Mouse (Mus musculus) embryonic facial prominence, embryonic 12.5 days (tissue): ENCODE measurements around the gene Ppig. TPM values are rescaled to one million over a fixed set of nuclear protein-coding genes. Genes with fewer than 3 reads are reported as not detected.
"Not testable (repeated sequence)": the region's sequence is repeated elsewhere in the genome, so short reads cannot be mapped to it uniquely, and the experiment has no call there.

Experiments
- ATAC-seq: fragments of 200-750 bp; cut with Nextera tagmentation; 2 replicates; pipeline ENCODE4 v1.8.0; 2017; ENCODE audit not compliant: insufficient number of reproducible peaks, insufficient read depth, low FRiP score, low TSS enrichment
- H3K27ac ChIP-seq: fragments of 300-500 bp; sonication (generic); 2 replicates; pipeline ENCODE4 v1.5.1; 2016; ENCODE audit warnings: mild to moderate bottlenecking
- H3K27me3 ChIP-seq: fragments of 300-500 bp; sonication (generic); 2 replicates; pipeline ENCODE4 v1.6.1; 2016; ENCODE audit warnings: mild to moderate bottlenecking, moderate library complexity
- H3K36me3 ChIP-seq: fragments of 300-500 bp; sonication (generic); 2 replicates; pipeline ENCODE4 v1.6.1; 2016; ENCODE audit warnings: mild to moderate bottlenecking
- H3K4me1 ChIP-seq: fragments of 300-500 bp; sonication (generic); 2 replicates; pipeline ENCODE4 v1.6.1; 2016
- H3K4me2 ChIP-seq: fragments of 300-500 bp; sonication (generic); replicated peaks from 2 replicates; pipeline ENCODE4 v1.6.1; 2016; ENCODE audit warnings: mild to moderate bottlenecking, moderate library complexity
- H3K4me3 ChIP-seq: fragments of 300-500 bp; sonication (generic); 2 replicates; pipeline ENCODE4 v1.5.1; 2016; ENCODE audit warnings: mild to moderate bottlenecking
- H3K9ac ChIP-seq: fragments of 300-500 bp; sonication (generic); 2 replicates; pipeline ENCODE4 v1.6.1; 2016; ENCODE audit warnings: mild to moderate bottlenecking, moderate library complexity
- H3K9me3 ChIP-seq: fragments of 300-500 bp; sonication (generic); 2 replicates; pipeline ENCODE4 v1.6.1; 2016; ENCODE audit warnings: mild to moderate bottlenecking, moderate library complexity
- WGBS: fragments of 180-500 bp; shearing (Covaris S2); methylation state at CpG from one replicate; pipeline ENCODE4 v1.1.7; 2016; 5-methylcytosine and 5-hydroxymethylcytosine counted together
- polyA plus RNA-seq: library from polyadenylated mRNA; unstranded; fragments of >200 nt; fragmentation: Nextera tagmentation; extraction: Ambion mirVana; gene quantifications from 2 replicates; pipeline ENCODE4 v1.2.1, GENCODE M21; 2016

Ppig gene
- polyA plus RNA-seq, result 172 and 185 TPM in 2 replicates

DNA sequence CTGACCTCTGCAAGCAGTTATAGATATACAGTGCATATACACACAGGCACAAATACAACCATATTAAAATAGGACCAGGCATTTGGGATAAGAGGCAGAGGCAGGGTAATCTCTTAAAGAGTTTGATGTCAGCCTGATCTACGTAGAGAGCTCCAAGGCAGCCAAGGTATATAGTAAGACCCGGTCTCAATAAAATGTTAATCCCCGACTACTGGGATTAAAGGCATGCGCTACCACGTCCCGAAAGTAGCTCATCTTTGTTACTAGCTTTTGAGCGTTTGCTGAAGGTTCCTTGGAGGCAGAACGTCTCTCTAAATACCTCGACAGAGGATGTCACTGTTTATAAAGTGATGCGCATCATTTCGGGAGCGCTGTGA, at the start of gene Ppig:
Gene Ppig, plus strand, starts transcription at position 273 of the 377 bp plus-strand sequence.
- H3K9me3 ChIP-seq, result no peaks in the 10 kb centered on the region
- peak within 1 kb of the TSS; percentile 66 for H3K4me2 ChIP-seq
- H3K4me1 ChIP-seq, result peaks cover 7% of the 10 kb centered on the region; the same call in 1 of the 2 replicates
- peaks cover 6% of the 10 kb centered on the region; the same call in 1 of the 2 replicates for H3K27me3 ChIP-seq
- peak; percentile 25; the same call in 1 of the 2 replicates for ATAC-seq
- peak within 1 kb of the TSS; percentile 84 for H3K9ac ChIP-seq
- no peaks in the 10 kb centered on the region for H3K36me3 ChIP-seq
- H3K4me3 ChIP-seq, result peak within 1 kb of the TSS; percentile 85
- peak within 1 kb of the TSS; percentile 90 for H3K27ac ChIP-seq
- 6% methylated on average over 12 of the region's 12 CpGs for WGBS

DNA sequence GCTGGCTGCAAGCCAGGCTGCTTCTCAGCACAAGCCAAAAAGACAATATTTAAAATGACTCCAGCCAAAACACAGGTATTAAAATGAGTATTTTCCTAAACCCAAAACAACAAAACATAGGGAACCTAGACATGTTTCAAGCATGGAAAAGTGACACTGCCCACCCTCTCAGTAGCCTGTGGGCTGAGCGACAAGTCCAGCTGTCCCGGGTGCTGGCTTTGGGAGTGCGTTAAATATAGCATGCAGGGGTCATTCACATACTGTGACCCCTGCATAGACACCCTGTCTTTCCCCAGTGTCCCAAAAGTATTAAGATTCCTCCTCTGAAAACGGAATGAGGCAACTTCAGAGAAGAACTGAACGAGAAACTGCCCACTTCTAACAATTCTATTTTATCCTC, 48.6 kb upstream of the Ppig start:
- 67% methylated on average over 5 of the region's 5 CpGs for WGBS
- H3K36me3 ChIP-seq, result no peaks in the 10 kb centered on the region
- no peak for ATAC-seq
- no peak overlapping the region for H3K9ac ChIP-seq
- no peak overlapping the region for H3K4me3 ChIP-seq
- H3K9me3 ChIP-seq, result no peaks in the 10 kb centered on the region
- no peak overlapping the region for H3K4me2 ChIP-seq
- no peaks in the 10 kb centered on the region for H3K27me3 ChIP-seq
- no peak overlapping the region; the same call in 1 of the 2 replicates for H3K27ac ChIP-seq
- H3K4me1 ChIP-seq, result no peaks in the 10 kb centered on the region

DNA sequence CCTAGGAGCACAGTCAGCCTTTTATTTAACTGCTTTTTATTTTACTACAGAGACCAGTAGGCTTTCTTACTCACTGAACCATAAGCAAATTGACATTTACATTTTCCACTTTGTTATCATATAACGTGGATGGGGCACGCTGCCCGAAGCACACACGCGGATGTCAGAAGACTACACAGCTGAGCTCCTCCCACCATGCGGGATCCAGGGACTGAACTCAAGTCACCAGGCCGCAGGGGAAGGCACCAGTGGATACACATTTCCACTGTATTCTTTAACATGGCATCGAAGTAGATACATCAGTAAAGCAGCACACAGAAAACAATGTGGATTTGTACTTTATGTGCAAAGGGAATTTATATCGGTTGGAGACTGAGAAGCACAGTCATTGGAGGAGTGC, 47.1 kb upstream of the Ppig start:
- 88% methylated on average over 9 of the region's 9 CpGs for WGBS
- Histone ChIP-seq H3K27me3 (no peaks in the 10 kb centered on the region), H3K27ac (no peak overlapping the region), H3K4me3 (no peak overlapping the region), H3K4me1 (no peaks in the 10 kb centered on the region), H3K36me3 (no peaks in the 10 kb centered on the region), H3K9ac (no peak overlapping the region), H3K4me2 (no peak overlapping the region), H3K9me3 (no peaks in the 10 kb centered on the region)
- ATAC-seq, result no peak

DNA sequence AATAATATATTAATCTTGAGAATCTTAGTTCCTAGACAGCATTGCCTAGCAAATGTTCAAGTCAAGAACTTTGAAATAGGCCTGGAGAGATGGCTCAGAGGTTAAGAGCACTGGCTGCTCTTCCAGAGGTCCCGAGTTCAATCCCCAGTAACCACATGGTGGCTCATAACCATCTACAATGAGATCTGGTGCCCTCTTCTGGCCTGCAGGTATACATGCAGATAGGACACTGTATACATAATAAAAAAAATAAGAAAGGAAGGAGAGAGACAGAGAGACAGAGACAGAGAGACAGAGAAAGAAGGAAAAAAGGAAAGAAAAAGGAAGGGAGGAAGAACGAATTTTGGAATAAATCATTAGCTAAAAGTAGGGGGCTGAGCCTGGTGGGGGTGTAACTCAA, 45.6 kb upstream of the Ppig start:
- no peak for ATAC-seq
- H3K9ac ChIP-seq, result no peak overlapping the region
- H3K4me1 ChIP-seq, result no peaks in the 10 kb centered on the region
- no peak overlapping the region for H3K4me3 ChIP-seq
- H3K27me3 ChIP-seq, result no peaks in the 10 kb centered on the region
- 50% methylated on average over 2 of the region's 2 CpGs for WGBS
- H3K27ac ChIP-seq, result no peak overlapping the region
- H3K4me2 ChIP-seq, result no peak overlapping the region
- no peaks in the 10 kb centered on the region for H3K36me3 ChIP-seq
- H3K9me3 ChIP-seq, result no peaks in the 10 kb centered on the region

DNA sequence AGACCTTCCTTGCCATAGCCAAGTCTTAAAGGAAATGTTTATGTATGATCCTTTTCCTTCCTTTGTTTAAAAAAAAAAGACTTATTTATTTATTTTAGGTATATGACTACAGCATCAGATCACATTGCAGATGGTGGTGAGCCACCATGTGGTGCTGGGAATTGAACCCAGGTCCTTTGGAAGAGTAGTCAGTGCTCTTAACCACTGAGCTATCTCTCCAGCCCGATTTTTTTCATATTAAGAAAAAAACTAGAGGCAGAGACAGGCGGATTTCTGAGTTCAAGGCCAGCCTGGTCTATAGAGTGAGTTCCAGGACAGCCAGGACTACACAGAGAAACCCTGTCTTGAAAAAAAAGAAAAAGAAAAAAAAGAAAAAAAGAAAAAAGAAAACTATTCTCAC, 45.1 kb upstream of the Ppig start:
- H3K4me2 ChIP-seq, H3K4me1 ChIP-seq, H3K27ac ChIP-seq, ATAC-seq, H3K9ac ChIP-seq, H3K9me3 ChIP-seq, H3K4me3 ChIP-seq, H3K27me3 ChIP-seq, H3K36me3 ChIP-seq: not testable (repeated sequence)
- 85% methylated on average over 2 of the region's 2 CpGs for WGBS

DNA sequence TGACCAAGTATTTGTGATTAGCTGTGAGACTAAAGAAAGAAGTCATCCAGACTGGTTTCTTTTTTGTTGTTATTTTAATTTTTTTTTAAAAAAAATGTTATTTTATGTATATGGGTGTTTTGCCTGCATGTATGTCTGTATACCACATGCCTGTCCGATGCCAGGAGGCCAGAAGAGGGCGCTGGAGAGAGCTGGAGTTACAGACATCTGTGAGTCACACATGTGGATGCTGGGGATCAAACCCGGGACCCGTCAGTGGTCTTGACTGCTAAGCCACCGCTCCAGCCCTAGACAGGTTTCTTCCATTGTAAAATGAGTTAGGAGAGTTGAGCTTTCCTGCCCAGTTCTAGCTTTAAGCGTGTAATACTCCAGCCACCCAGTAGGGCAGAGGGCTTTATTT, 42.4 kb upstream of the Ppig start:
- H3K9me3 ChIP-seq, result no peaks in the 10 kb centered on the region

DNA sequence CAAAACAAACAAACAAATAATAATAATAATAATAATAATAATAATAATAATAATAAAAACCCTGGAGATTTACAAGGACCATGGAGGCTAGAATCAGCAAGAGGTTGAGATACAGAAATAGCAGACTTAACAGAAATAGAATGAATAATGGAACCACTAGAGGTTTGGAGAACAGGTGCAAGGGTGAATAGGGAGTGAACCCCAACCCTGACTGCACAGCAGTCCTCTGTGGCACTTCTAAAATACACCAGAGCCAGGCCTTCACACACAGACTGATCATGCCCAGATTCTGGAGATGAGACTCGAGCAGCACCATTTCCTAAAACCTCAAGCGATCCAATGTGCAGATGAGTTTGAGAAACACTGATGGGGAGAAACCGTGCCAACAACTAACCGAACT, 40.4 kb upstream of the Ppig start:
- Histone ChIP-seq H3K27ac (no peak overlapping the region), H3K4me2 (no peak overlapping the region), H3K36me3 (no peaks in the 10 kb centered on the region), H3K4me3 (no peak overlapping the region), H3K9ac (no peak overlapping the region), H3K27me3 (no peaks in the 10 kb centered on the region), H3K4me1 (no peaks in the 10 kb centered on the region), H3K9me3 (no peaks in the 10 kb centered on the region)
- 91% methylated on average over 4 of the region's 4 CpGs for WGBS
- no peak for ATAC-seq

More for the DNA sequence above, 42.4 kb upstream of the Ppig start:
- Histone ChIP-seq H3K27ac (no peak overlapping the region), H3K4me3 (no peak overlapping the region), H3K27me3 (no peaks in the 10 kb centered on the region), H3K4me2 (no peak overlapping the region), H3K36me3 (no peaks in the 10 kb centered on the region), H3K4me1 (no peaks in the 10 kb centered on the region), H3K9ac (no peak overlapping the region)
- WGBS, result 62% methylated on average over 6 of the region's 6 CpGs
- no peak for ATAC-seq

DNA sequence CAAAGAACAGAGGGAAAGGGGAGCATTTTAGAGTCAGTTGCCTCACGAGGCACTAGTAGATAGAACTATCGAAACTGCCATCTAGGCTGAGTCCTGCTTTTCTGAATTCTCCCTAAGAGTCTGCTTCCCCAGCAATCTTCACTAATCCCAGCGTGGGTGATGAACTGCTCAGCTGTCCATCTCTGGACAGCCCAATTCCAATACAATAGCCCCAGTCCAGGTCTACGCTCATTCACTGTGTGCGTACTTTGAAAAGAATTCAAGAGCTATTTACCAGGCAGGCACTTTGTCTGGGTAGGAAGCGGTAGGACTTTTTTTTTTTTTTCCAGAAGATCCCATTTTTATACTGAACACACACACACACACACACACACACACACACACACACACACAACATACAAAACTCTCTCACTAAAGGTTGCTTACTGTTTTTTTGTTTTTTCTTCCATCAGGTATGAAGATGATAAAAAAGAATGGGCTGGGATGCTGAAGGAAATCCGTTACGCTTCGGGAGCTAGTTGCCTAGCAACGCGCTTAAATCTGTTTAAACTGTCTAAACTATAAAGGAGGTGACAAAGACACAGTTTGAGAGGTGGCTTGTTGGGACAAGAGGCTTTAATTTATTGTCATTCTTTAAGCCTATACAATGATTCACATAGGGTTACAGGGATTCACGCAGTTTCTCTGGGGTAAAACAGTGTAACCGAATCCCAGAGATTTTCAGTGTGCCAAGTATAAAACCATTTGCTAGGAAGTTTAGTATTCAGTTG, 39.1 kb upstream of the Ppig start:
- Histone ChIP-seq H3K4me3 (no peak overlapping the region), H3K9ac (no peak overlapping the region), H3K4me1 (no peaks in the 10 kb centered on the region), H3K36me3 (peaks cover 8% of the 10 kb centered on the region; the same call in 1 of the 2 replicates), H3K4me2 (no peak overlapping the region), H3K27ac (no peak overlapping the region), H3K27me3 (no peaks in the 10 kb centered on the region), H3K9me3 (no peaks in the 10 kb centered on the region)
- no peak for ATAC-seq
- WGBS, result 81% methylated on average over 13 of the region's 13 CpGs

DNA sequence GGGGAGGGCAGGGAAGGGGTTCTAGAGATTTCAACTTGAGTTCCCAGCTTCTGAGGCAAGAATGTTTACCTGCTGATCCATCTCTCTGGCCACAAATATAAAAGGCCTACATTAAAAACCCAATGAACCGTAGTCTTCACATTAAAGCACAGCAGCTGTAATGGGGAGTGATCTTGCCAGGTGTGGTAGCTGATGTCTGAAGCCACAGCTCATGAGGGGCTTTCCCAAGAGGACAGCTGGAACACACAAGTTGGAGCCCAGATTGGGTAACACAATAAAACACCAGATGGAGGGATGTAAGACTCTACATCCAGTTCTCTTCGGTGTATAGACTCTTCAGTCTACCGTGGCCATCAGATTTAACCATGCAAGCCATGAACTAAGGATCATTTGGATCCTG, 37.9 kb upstream of the Ppig start:
- Histone ChIP-seq H3K36me3 (peaks cover 14% of the 10 kb centered on the region; the same call in 1 of the 2 replicates), H3K27me3 (no peaks in the 10 kb centered on the region), H3K27ac (no peak overlapping the region), H3K9me3 (no peaks in the 10 kb centered on the region), H3K4me1 (no peaks in the 10 kb centered on the region), H3K9ac (no peak overlapping the region), H3K4me2 (no peak overlapping the region), H3K4me3 (no peak overlapping the region)
- ATAC-seq, result no peak
- WGBS, result 94% methylated on average over 3 of the region's 3 CpGs

DNA sequence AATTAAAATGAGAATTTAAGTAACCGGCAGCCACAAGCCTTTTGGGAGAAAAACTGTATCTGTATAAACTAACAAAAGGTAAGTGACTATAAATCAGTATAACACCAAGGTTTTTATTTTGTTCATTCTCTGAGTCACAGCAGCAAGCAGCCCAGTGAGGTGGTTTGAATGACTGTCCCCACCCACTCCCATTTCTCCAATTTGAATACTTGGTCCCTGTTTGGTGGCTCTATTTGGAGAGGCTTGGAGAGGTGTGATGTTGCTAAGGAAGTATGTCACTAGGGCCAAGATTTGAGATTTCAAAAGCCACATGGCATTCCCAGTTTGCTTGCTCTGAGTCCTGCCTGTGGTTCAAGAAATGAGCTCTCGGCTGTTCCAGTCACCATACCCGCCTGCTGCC, 32.1 kb upstream of the Ppig start:
- 96% methylated on average over 3 of the region's 3 CpGs for WGBS
- H3K4me3 ChIP-seq, result no peak overlapping the region
- no peaks in the 10 kb centered on the region for H3K4me1 ChIP-seq
- H3K36me3 ChIP-seq, result peaks cover 39% of the 10 kb centered on the region
- no peaks in the 10 kb centered on the region for H3K27me3 ChIP-seq
- no peak overlapping the region for H3K9ac ChIP-seq
- H3K9me3 ChIP-seq, result no peaks in the 10 kb centered on the region
- H3K4me2 ChIP-seq, result no peak overlapping the region
- no peak overlapping the region for H3K27ac ChIP-seq
- ATAC-seq, result no peak

DNA sequence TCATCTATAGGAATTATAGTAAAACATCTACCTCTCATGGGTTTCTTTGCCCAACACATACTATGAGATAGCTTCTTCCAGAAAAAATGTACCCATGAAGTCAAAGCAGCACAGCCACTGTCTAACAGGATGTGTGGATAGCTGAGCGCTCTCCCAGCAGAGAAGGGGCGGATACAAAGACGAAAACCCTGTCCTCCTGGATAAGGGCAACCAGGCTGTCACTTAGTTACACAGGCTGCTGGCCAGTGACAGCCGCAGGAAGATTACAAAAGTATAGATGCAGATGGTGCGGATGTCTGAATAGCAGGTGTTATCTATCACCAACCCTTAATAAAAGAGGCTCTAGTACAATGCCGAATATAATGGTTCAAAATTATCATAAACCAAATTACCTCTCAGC, 31.5 kb upstream of the Ppig start:
- H3K9ac ChIP-seq, result no peak overlapping the region
- no peaks in the 10 kb centered on the region for H3K4me1 ChIP-seq
- H3K27me3 ChIP-seq, result no peaks in the 10 kb centered on the region
- H3K4me3 ChIP-seq, result no peak overlapping the region
- H3K36me3 ChIP-seq, result peaks cover 39% of the 10 kb centered on the region
- H3K9me3 ChIP-seq, result no peaks in the 10 kb centered on the region
- no peak for ATAC-seq
- H3K4me2 ChIP-seq, result no peak overlapping the region
- 93% methylated on average over 6 of the region's 6 CpGs for WGBS
- H3K27ac ChIP-seq, result no peak overlapping the region

DNA sequence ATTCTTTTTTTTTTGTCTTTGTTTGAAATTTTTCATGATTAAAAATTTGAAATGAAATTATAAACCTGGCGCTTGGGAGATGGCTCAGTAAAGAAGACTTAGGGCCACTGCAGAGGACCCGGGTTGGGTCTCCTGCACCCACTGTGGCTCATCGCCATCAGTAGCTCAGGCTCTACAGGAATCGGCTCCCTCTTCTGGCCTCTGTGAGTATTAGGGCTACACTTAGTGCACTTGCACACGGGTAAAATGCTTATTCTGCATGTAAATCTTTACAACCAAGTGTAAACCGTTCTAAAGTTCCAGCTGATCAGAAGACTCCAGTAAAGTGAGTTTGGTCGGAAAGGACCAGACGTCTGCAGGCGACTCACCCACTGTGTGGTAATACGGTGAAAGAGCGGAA, 28.8 kb upstream of the Ppig start:
- no peak for ATAC-seq
- peaks cover 34% of the 10 kb centered on the region for H3K36me3 ChIP-seq
- H3K9ac ChIP-seq, result no peak overlapping the region
- no peaks in the 10 kb centered on the region for H3K9me3 ChIP-seq
- no peak overlapping the region for H3K4me3 ChIP-seq
- H3K4me2 ChIP-seq, result no peak overlapping the region
- WGBS, result 93% methylated on average over 11 of the region's 11 CpGs
- H3K4me1 ChIP-seq, result no peaks in the 10 kb centered on the region
- no peak overlapping the region for H3K27ac ChIP-seq
- no peaks in the 10 kb centered on the region for H3K27me3 ChIP-seq
